ENCODE assay signal across 15 mouse cellular contexts in genomic region chr11:69549060-69549656, GRCm38 (mm10). TPM values are rescaled to one million over a fixed set of nuclear protein-coding genes. Genes with fewer than 3 reads are reported as not detected.
A peak's percentile ranks its signal among the peaks of the same experiment; 100 is the strongest.
DNase-seq lines count a peak whose midpoint lies in the region; ATAC-seq lines count a peak whose summit lies in the region.
"Had no signal": no experiment of that assay in that cellular context is flagged by ENCODE, and none has a peak within 500 bp of the region (broad histone marks: within the 10 kb centered on the region; RNA-seq: fewer than 3 reads in every experiment).

Gene Dnah2, minus strand, starts transcription at chr11:69549110.

- no peak within 1 kb of the TSS for H3K27ac ChIP-seq in intestine, embryonic 15.5 days
- H3K27ac ChIP-seq in intestine, embryonic 16.5 days (ENCODE audit: low read length), result no peak within 1 kb of the TSS
- peak within 1 kb of the TSS; percentile 91 for H3K27ac ChIP-seq in forebrain, embryonic 13.5 days
- peak within 1 kb of the TSS; percentile 95; the same call in 1 of the 2 replicates for H3K27ac ChIP-seq in hindbrain, embryonic 16.5 days (ENCODE audit: low read depth, low read length)
- peak within 1 kb of the TSS; percentile 95; the same call in 1 of the 2 replicates for H3K27ac ChIP-seq in midbrain, embryonic 16.5 days (ENCODE audit: low read length)
- H3K27ac ChIP-seq in kidney, embryonic 16.5 days (ENCODE audit: low read length), result no peak within 1 kb of the TSS
- H3K27ac ChIP-seq: liver, embryonic 15.5 days had no signal

- no peak within 1 kb of the TSS for H3K4me3 ChIP-seq in intestine, embryonic 15.5 days (replicated peaks)
- no peak within 1 kb of the TSS for H3K4me3 ChIP-seq in intestine, embryonic 16.5 days (ENCODE audit: low read length)
- H3K4me3 ChIP-seq in forebrain, embryonic 13.5 days, result no peak within 1 kb of the TSS
- no peak within 1 kb of the TSS for H3K4me3 ChIP-seq in hindbrain, embryonic 16.5 days (ENCODE audit: low read length)
- H3K4me3 ChIP-seq in midbrain, embryonic 16.5 days (ENCODE audit: low read depth, low read length), result no peak within 1 kb of the TSS
- no peak within 1 kb of the TSS for H3K4me3 ChIP-seq in kidney, embryonic 16.5 days (ENCODE audit: low read length)
- H3K4me3 ChIP-seq: liver, embryonic 15.5 days had no signal

- no peaks in the 10 kb centered on the region for H3K9me3 ChIP-seq in intestine, embryonic 15.5 days
- H3K9me3 ChIP-seq in intestine, embryonic 16.5 days (ENCODE audit: control insufficient read depth, low read length), result no peaks in the 10 kb centered on the region
- H3K9me3 ChIP-seq in forebrain, embryonic 13.5 days (replicated peaks), result no peaks in the 10 kb centered on the region
- no peaks in the 10 kb centered on the region for H3K9me3 ChIP-seq in hindbrain, embryonic 16.5 days (ENCODE audit: control insufficient read depth, low read length)
- H3K9me3 ChIP-seq in midbrain, embryonic 16.5 days (replicated peaks; ENCODE audit: control insufficient read depth, low read length, poor library complexity, severe bottlenecking), result no peaks in the 10 kb centered on the region
- H3K9me3 ChIP-seq in kidney, embryonic 16.5 days (ENCODE audit: low read length), result no peaks in the 10 kb centered on the region
- H3K9me3 ChIP-seq: liver, embryonic 15.5 days had no signal

- no peak for ATAC-seq in intestine, embryonic 15.5 days
- no peak for ATAC-seq in intestine, embryonic 16.5 days
- ATAC-seq in forebrain, embryonic 13.5 days, result no peak
- ATAC-seq in hindbrain, embryonic 16.5 days, result no peak
- ATAC-seq in midbrain, embryonic 16.5 days, result no peak
- ATAC-seq in kidney, embryonic 16.5 days (ENCODE audit: low FRiP score, low TSS enrichment), result no peak

- WGBS in intestine, embryonic 15.5 days, result 37% methylated on average over 12 of the region's 12 CpGs
- 40% methylated on average over 12 of the region's 12 CpGs for WGBS in intestine, embryonic 16.5 days
- WGBS in forebrain, embryonic 13.5 days, result 54% methylated on average over 12 of the region's 12 CpGs
- WGBS in hindbrain, embryonic 16.5 days, result 32% methylated on average over 12 of the region's 12 CpGs
- 43% methylated on average over 12 of the region's 12 CpGs for WGBS in midbrain, embryonic 16.5 days
- 36% methylated on average over 12 of the region's 12 CpGs for WGBS in kidney, embryonic 16.5 days

- no peaks in the 10 kb centered on the region for H3K36me3 ChIP-seq in intestine, embryonic 15.5 days
- H3K36me3 ChIP-seq in intestine, embryonic 16.5 days (ENCODE audit: control insufficient read depth, insufficient read depth, low read length), result no peaks in the 10 kb centered on the region
- H3K36me3 ChIP-seq in forebrain, embryonic 13.5 days (ENCODE audit: poor library complexity, severe bottlenecking), result 0 out of 2 replicates have a peak, but pooled peaks cover 2% of the 10 kb centered on the region
- no peaks in the 10 kb centered on the region for H3K36me3 ChIP-seq in hindbrain, embryonic 16.5 days (ENCODE audit: control insufficient read depth, insufficient read depth, low read length)
- H3K36me3 ChIP-seq in midbrain, embryonic 16.5 days (ENCODE audit: control insufficient read depth, insufficient read depth, low read length), result no peaks in the 10 kb centered on the region
- H3K36me3 ChIP-seq in kidney, embryonic 16.5 days (ENCODE audit: insufficient read depth, low read length), result no peaks in the 10 kb centered on the region
- H3K36me3 ChIP-seq: liver, embryonic 15.5 days had no signal

- no peak within 1 kb of the TSS for H3K9ac ChIP-seq in intestine, embryonic 15.5 days
- H3K9ac ChIP-seq in intestine, embryonic 16.5 days (ENCODE audit: low read depth, low read length), result no peak within 1 kb of the TSS
- peak within 1 kb of the TSS; percentile 17; the same call in 1 of the 2 replicates for H3K9ac ChIP-seq in forebrain, embryonic 13.5 days
- 0 out of 2 replicates have a peak within 1 kb of the TSS, but pooled peaks have one; percentile 14 for H3K9ac ChIP-seq in hindbrain, embryonic 16.5 days (ENCODE audit: low read depth, low read length)
- H3K9ac ChIP-seq in midbrain, embryonic 16.5 days (ENCODE audit: low read depth, low read length), result peak within 1 kb of the TSS; percentile 21; the same call in 1 of the 2 replicates
- H3K9ac ChIP-seq in kidney, embryonic 16.5 days (replicated peaks; ENCODE audit: low read length), result no peak within 1 kb of the TSS; the same call in 1 of the 2 replicates
- H3K9ac ChIP-seq: liver, embryonic 15.5 days had no signal

- peak within 1 kb of the TSS; percentile 86; the same call in 1 of the 2 replicates for H3K4me2 ChIP-seq in intestine, embryonic 15.5 days (replicated peaks)
- H3K4me2 ChIP-seq in intestine, embryonic 16.5 days (ENCODE audit: low read depth, low read length), result no peak within 1 kb of the TSS
- H3K4me2 ChIP-seq in forebrain, embryonic 13.5 days, result peak within 1 kb of the TSS; percentile 87; the same call in 1 of the 2 replicates
- peak within 1 kb of the TSS; percentile 94; the same call in 1 of the 2 replicates for H3K4me2 ChIP-seq in hindbrain, embryonic 16.5 days (ENCODE audit: low read length)
- no peak within 1 kb of the TSS for H3K4me2 ChIP-seq in midbrain, embryonic 16.5 days (ENCODE audit: low read length)
- H3K4me2 ChIP-seq in kidney, embryonic 16.5 days (replicated peaks; ENCODE audit: low read depth, low read length), result no peak within 1 kb of the TSS

- no peak for DNase-seq in cerebellum, postnatal 36 days
- DNase-seq in urinary bladder, postnatal 14 days (ENCODE audit: low spot score), result no peak
- DNase-seq: adrenal gland, postnatal 14 days; embryo, embryonic 11 days; gastrocnemius, postnatal 36 days; kidney, adult 11 months; right cerebral cortex, adult 18-20 months; thymus, adult 2 months had no signal

- H3K4me1 ChIP-seq in intestine, embryonic 15.5 days (replicated peaks), result peaks cover 30% of the 10 kb centered on the region
- peaks cover 17% of the 10 kb centered on the region for H3K4me1 ChIP-seq in intestine, embryonic 16.5 days (ENCODE audit: control insufficient read depth, insufficient read depth, low read length)
- H3K4me1 ChIP-seq in forebrain, embryonic 13.5 days, result peaks cover 79% of the 10 kb centered on the region
- H3K4me1 ChIP-seq in hindbrain, embryonic 16.5 days (ENCODE audit: control insufficient read depth, insufficient read depth, low read depth, low read length), result peaks cover 52% of the 10 kb centered on the region
- H3K4me1 ChIP-seq in midbrain, embryonic 16.5 days (ENCODE audit: control insufficient read depth, insufficient read depth, low read length), result peaks cover 73% of the 10 kb centered on the region
- peaks cover 24% of the 10 kb centered on the region for H3K4me1 ChIP-seq in kidney, embryonic 16.5 days (ENCODE audit: insufficient read depth, low read length)

- no peaks in the 10 kb centered on the region for H3K27me3 ChIP-seq in intestine, embryonic 15.5 days (replicated peaks)
- no peaks in the 10 kb centered on the region for H3K27me3 ChIP-seq in intestine, embryonic 16.5 days (replicated peaks; ENCODE audit: control insufficient read depth, insufficient read depth, low read length)
- H3K27me3 ChIP-seq in forebrain, embryonic 13.5 days, result no peaks in the 10 kb centered on the region
- H3K27me3 ChIP-seq in hindbrain, embryonic 16.5 days (replicated peaks; ENCODE audit: control insufficient read depth, insufficient read depth, low read length), result no peaks in the 10 kb centered on the region
- no peaks in the 10 kb centered on the region for H3K27me3 ChIP-seq in midbrain, embryonic 16.5 days (ENCODE audit: control insufficient read depth, insufficient read depth, low read depth, low read length)
- 0 out of 2 replicates have a peak, but pooled peaks cover 3% of the 10 kb centered on the region for H3K27me3 ChIP-seq in kidney, embryonic 16.5 days (ENCODE audit: insufficient read depth, low read length)

RNA-seq across cellular contexts. Expression of gene Dnah2, which starts in this region (rescaled TPM):
- polyA plus RNA-seq in intestine, embryonic 15.5 days (2015; fragmentation: Nextera tagmentation; extraction: Ambion mirVana), result 0.77 and 0.87 TPM in 2 replicates
- 0.93 and 1.0 TPM in 2 replicates for polyA plus RNA-seq in intestine, embryonic 16.5 days (2015; fragmentation: Nextera tagmentation; extraction: Ambion mirVana)
- 1.7 and 2.0 TPM in 2 replicates for polyA plus RNA-seq in forebrain, embryonic 13.5 days (2015; fragmentation: Nextera tagmentation; extraction: Ambion mirVana)
- 3.0 and 4.0 TPM in 2 replicates for polyA plus RNA-seq in hindbrain, embryonic 16.5 days (2015; fragmentation: Nextera tagmentation; extraction: Ambion mirVana)
- polyA plus RNA-seq in midbrain, embryonic 16.5 days (2015; fragmentation: Nextera tagmentation; extraction: Ambion mirVana), result 4.4 and 5.1 TPM in 2 replicates
- 0.69 and 0.90 TPM in 2 replicates for polyA plus RNA-seq in kidney, embryonic 16.5 days (2015; fragmentation: Nextera tagmentation; extraction: Ambion mirVana)

Comparison
In these comparisons a context has a peak if more than half of its experiments do, and no peak if none do; other contexts are left out.
1. H3K4me2 ChIP-seq: peak in intestine, embryonic 15.5 days (single experiment), forebrain, embryonic 13.5 days (single experiment) and hindbrain, embryonic 16.5 days (single experiment); none in intestine, embryonic 16.5 days (single experiment), midbrain, embryonic 16.5 days (single experiment) and kidney, embryonic 16.5 days (single experiment).
2. H3K27ac ChIP-seq: peak in forebrain, embryonic 13.5 days (single experiment), hindbrain, embryonic 16.5 days (single experiment) and midbrain, embryonic 16.5 days (single experiment); none in intestine, embryonic 15.5 days (single experiment), intestine, embryonic 16.5 days (single experiment) and kidney, embryonic 16.5 days (single experiment).
3. H3K9ac ChIP-seq: peak in forebrain, embryonic 13.5 days (single experiment), hindbrain, embryonic 16.5 days (single experiment) and midbrain, embryonic 16.5 days (single experiment); none in intestine, embryonic 15.5 days (single experiment), intestine, embryonic 16.5 days (single experiment) and kidney, embryonic 16.5 days (single experiment).